Mouse (Mus musculus) kidney, postnatal 25 days (tissue): ENCODE measurements around the gene Mbd5.
"Not testable (repeated sequence)": the region's sequence is repeated elsewhere in the genome, so short reads cannot be mapped to it uniquely, and the experiment has no call there.

ENCODE experiments used
- DNase-seq, 2 experiments: peaks; one replicate each; pipeline ENCODE4 v3.0.0; 2021; ENCODE audit warnings: mixed read lengths in 2 of 2

Gene Mbd5

GRCm38 (mm10) chr2:49169766-49170165 is 220.5 kb downstream of the Mbd5 start:
- no peak for DNase-seq

GRCm38 (mm10) chr2:49177015-49177414 is 227.7 kb downstream of the Mbd5 start:
- DNase-seq = no peak

GRCm38 (mm10) chr2:49190984-49191383 is 241.7 kb downstream of the Mbd5 start:
- DNase-seq = no peak

DNA sequence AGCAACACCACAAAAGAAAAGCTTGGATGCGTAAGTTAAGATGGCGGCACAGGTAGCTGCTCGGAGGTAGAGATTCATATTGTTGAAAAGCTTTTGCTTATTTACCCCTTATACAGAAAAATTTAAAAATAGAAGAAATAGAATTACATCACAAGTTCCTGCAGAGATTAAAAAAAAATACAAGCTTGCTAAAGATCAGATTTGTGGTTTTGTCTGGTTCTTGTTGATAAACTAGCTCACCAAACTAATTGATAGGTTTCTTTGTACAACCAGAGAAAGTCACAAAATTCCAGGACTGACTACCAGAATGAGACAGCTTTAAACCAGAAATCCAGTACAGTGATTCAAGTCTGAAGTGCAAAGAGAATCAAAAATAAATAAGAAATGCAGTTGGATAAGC is 242.4 kb downstream of the Mbd5 start:
- DNase-seq = no peak

GRCm38 (mm10) chr2:49204081-49204480 is 254.8 kb downstream of the Mbd5 start:
- DNase-seq = no peak

- not testable (repeated sequence) for DNase-seq
Observed at GRCm38 (mm10) chr2:49205692-49206091, 256.4 kb downstream of the Mbd5 start.

GRCm38 (mm10) chr2:49209349-49209748 is 260.0 kb downstream of the Mbd5 start:
- DNase-seq = no peak

GRCm38 (mm10) chr2:49210408-49210807 is 261.1 kb downstream of the Mbd5 start:
- no peak for DNase-seq

GRCm38 (mm10) chr2:49229725-49230124 is 280.4 kb downstream of the Mbd5 start:
- DNase-seq = no peak

DNA sequence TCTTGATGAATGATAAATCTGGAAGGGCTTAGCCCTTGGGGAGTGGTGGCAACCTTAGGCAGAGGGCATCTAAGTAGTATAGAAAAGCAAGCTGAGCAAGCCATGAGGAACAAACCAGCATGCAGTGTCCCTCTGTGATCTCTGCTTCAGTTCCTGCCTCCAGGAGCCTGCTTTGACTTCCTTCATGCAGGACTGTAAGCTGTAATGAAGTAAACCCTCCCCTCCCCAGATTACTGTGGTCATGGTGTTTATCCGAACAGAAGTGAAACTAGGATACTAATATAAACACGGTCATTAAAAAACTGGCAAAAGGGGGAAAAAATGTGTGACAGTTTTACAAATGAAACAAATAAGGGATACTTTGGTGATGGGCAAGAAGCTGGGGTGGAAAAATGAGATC is 284.8 kb downstream of the Mbd5 start:
- no peak for DNase-seq

DNA sequence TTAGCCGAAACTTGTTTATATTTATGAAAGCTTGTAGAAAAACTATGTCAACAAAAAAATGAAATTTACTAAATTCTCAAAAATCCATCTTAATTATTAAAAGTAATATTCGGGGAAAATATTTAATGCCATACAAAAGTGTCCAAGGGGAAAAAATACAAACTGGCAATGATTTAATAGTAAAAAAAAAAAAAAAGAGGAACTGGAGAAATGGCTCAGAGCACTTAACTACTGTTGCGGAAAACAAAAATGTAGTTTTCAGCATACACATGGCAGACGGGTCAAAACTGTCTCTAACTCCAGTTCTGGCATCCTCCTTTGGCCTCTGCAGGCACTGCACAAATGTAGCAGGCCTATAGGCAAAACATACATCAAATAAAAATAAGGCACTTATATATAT is 292.4 kb downstream of the Mbd5 start:
- DNase-seq = no peak

- DNase-seq = no peak
Observed at GRCm38 (mm10) chr2:49264092-49264491, 314.8 kb downstream of the Mbd5 start.

GRCm38 (mm10) chr2:49272295-49272967 is 323.1 kb downstream of the Mbd5 start:
- no peak for DNase-seq

GRCm38 (mm10) chr2:49276017-49276722 is 326.9 kb downstream of the Mbd5 start:
- no peak for DNase-seq

- DNase-seq = no peak
Observed at GRCm38 (mm10) chr2:49280496-49280895, 331.2 kb downstream of the Mbd5 start.

GRCm38 (mm10) chr2:49283583-49283982 is 334.3 kb downstream of the Mbd5 start:
- no peak for DNase-seq

DNA sequence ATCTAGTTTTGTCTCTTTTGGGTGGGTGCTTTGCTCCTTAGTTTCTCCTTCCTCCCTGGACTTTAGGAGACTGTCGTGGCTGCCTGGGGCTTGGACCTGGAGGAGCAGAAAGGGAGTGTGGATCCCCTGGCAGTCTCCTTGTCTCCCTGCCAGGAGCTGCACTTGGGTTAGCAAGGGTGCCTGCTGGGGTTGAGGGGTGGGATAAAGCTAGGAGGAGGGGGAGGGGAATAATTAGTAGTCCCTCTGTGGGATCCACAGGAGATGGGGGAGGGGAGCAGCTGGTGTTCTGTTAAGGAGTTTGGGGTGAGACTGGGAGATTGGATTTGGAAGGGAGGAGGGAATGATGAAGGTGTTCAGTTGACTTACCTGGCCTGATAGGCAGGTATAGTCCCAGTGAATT is 337.7 kb downstream of the Mbd5 start:
- no peak for DNase-seq

GRCm38 (mm10) chr2:49291709-49292108 is 342.4 kb downstream of the Mbd5 start:
- no peak for DNase-seq

DNA sequence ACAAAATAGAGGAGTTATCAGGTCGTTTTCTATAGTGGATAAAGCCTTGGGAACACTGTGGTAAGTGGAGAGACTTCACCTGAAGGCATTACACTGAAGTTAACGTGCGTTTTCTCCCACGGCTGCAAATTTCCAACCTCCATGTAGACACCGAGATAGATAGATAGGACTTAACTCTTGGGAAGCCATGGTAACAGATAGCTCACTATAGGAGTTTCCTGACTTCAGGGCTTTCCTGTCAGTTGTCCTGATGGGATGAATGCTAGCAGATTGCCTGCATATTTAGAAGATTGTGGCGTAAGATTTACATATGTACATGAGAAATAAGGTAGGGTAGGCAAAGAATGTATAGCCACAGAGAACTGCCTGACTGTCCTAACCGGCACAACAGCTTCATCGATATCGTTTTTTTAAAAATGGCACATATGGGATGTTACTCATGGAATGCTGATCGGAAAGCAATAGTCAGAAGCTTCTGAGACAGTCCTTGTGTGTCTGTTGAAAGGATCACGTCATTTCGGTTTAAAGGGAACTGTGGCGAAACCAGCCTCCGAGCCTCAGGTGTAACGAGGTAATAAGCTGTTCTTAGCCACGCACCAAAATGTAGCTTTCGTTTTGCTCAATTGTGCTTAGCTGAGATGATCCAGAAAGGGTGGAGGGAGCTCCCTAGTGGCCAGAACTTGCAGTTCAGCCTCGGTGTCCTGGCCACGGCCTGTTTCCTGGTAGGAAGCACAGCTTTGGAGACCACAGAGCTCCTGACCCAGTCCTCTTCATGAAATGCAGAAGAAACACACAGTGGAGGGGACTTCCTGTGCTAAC is 363.5 kb downstream of the Mbd5 start:
- peak; percentile 82 to 87 for DNase-seq

- DNase-seq = no peak
Observed at GRCm38 (mm10) chr2:49333594-49333993, 384.3 kb downstream of the Mbd5 start.

- no peak for DNase-seq
Observed at GRCm38 (mm10) chr2:49335267-49335666, 386.0 kb downstream of the Mbd5 start.

DNA sequence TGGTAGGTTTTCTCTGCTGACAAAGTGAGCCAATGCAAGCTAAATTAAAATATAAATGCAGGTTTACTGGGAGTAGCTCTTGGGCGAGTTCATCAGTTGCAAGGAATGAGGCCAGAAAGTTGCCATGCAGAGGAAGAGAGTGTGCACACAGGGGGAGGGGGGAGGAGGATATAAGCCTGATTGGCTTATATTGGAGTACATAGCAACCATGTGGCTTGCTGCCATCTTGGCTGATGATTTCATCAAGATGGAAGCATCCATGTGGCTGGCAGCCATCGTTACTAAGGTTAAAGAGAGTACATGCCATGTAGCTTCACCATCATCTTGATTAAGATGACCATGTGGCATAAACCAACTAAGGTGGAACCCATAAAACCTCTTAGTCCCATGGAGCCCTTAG is 395.0 kb downstream of the Mbd5 start:
- DNase-seq = no peak

- peak in 1 of 2 experiments; percentile 29 for DNase-seq
Observed at GRCm38 (mm10) chr2:49345786-49346185, 396.5 kb downstream of the Mbd5 start.

GRCm38 (mm10) chr2:49349813-49350212 is 400.5 kb downstream of the Mbd5 start:
- DNase-seq = peak; percentile 97
